Mouse (Mus musculus): ENCODE measurements at regions not wholly inside any gene's neighbourhood (a gene's known extent, or its start where the extent isn't known, plus 50 kb on each side); places are given as distances from the start of the nearest gene placed in this dataset.

- Histone ChIP-seq H3K4me3 (ENCODE audit: control insufficient read depth in 1 of 2, insufficient read depth in 1 of 2, low read depth in 2 of 2, low read length in 2 of 2) (no peak overlapping the region), H3K36me3 (ENCODE audit: control insufficient read depth in 1 of 2, insufficient read depth in 2 of 2, low read length in 2 of 2) (no peaks in the 10 kb centered on the region), H3K27ac (ENCODE audit: control insufficient read depth, low read depth, low read length) (no peak overlapping the region), H3K9me3 (replicated peaks; ENCODE audit: insufficient read depth, low read length) (no peaks in the 10 kb centered on the region), H3K27me3 (ENCODE audit: control insufficient read depth in 1 of 2, insufficient read depth in 2 of 2, low read length in 2 of 2) (no peaks in the 10 kb centered on the region), H3K9ac (ENCODE audit: control insufficient read depth, low read depth, low read length, poor library complexity, severe bottlenecking) (no peak overlapping the region), H3K79me2 (ENCODE audit: control insufficient read depth, insufficient read depth, low read length, poor library complexity) (no peaks in the 10 kb centered on the region), H3K4me1 (ENCODE audit: control insufficient read depth in 1 of 2, insufficient read depth in 2 of 2, low read length in 2 of 2) (no peaks in the 10 kb centered on the region)
- no peak for TF ChIP-seq RCOR1 (IDR thresholded peaks at IDR 0.05; ENCODE audit: low read depth, low read length)
- TF ChIP-seq ZC3H11A (IDR thresholded peaks at IDR 0.05; ENCODE audit: low read depth, low read length): no peak
- no peak for TF ChIP-seq GABPA (IDR thresholded peaks at IDR 0.05; ENCODE audit: low read depth, low read length)
- TF ChIP-seq ELF1 (IDR thresholded peaks at IDR 0.05; ENCODE audit: low read depth, low read length): no peak
- TF ChIP-seq RAD21 (IDR thresholded peaks at IDR 0.05; ENCODE audit: low read depth, low read length): no peak
- no peak for TF ChIP-seq MXI1 (IDR thresholded peaks at IDR 0.05; ENCODE audit: low read depth, low read length)
- no peak for TF ChIP-seq TAL1 (IDR thresholded peaks at IDR 0.05; ENCODE audit: low read length)
- TF ChIP-seq UBTF (IDR thresholded peaks at IDR 0.05; ENCODE audit: borderline replicate concordance, insufficient read depth, low read depth, low read length): no peak
- TF ChIP-seq POLR2AphosphoS2 (IDR thresholded peaks at IDR 0.05; ENCODE audit: low read length): no peak
- TF ChIP-seq MAX (IDR thresholded peaks at IDR 0.05; ENCODE audit: low read length): no peak
- no peak for TF ChIP-seq CTCF (IDR thresholded peaks at IDR 0.05 in 2 of 3, conservative IDR thresholded peaks at IDR 0.05 in 1 of 3; ENCODE audit: control insufficient read depth in 1 of 3, insufficient read depth in 1 of 3, low read depth in 2 of 3, low read length in 3 of 3, poor library complexity in 1 of 3, severe bottlenecking in 1 of 3)
- no peak for TF ChIP-seq MYC (IDR thresholded peaks at IDR 0.05; ENCODE audit: low read depth, low read length)
- TF ChIP-seq USF2 (IDR thresholded peaks at IDR 0.05; ENCODE audit: borderline replicate concordance in 1 of 2, insufficient read depth in 1 of 2, low read depth in 1 of 2, low read length in 2 of 2): no peak
- no peak for TF ChIP-seq USF1 (IDR thresholded peaks at IDR 0.05; ENCODE audit: low read depth, low read length)
- TF ChIP-seq NRF1 (IDR thresholded peaks at IDR 0.05; ENCODE audit: insufficient read depth, low read depth, low read length, poor library complexity, severe bottlenecking): no peak
- no peak for TF ChIP-seq POLR2A (IDR thresholded peaks at IDR 0.05; ENCODE audit: control insufficient read depth in 1 of 2, insufficient read depth in 1 of 2, low read depth in 1 of 2, low read length in 2 of 2, poor library complexity in 1 of 2)
- no peak for DNase-seq (ENCODE audit: low read depth, low spot score)
Observed at GRCm38 (mm10) chr1:169160858-169161257, 370.4 kb downstream of the Nuf2 start.

GRCm38 (mm10) chr1:169160220-169160619 lies 371.0 kb downstream of the Nuf2 start:
- H3K9ac ChIP-seq (ENCODE audit: control insufficient read depth, low read depth, low read length, poor library complexity, severe bottlenecking): no peak overlapping the region
- no peaks in the 10 kb centered on the region for H3K79me2 ChIP-seq (ENCODE audit: control insufficient read depth, insufficient read depth, low read length, poor library complexity)
- no peak overlapping the region for H3K4me3 ChIP-seq (ENCODE audit: control insufficient read depth in 1 of 2, insufficient read depth in 1 of 2, low read depth in 2 of 2, low read length in 2 of 2)
- H3K36me3 ChIP-seq (ENCODE audit: control insufficient read depth in 1 of 2, insufficient read depth in 2 of 2, low read length in 2 of 2): no peaks in the 10 kb centered on the region
- TF ChIP-seq POLR2AphosphoS5 (IDR thresholded peaks at IDR 0.05; ENCODE audit: borderline replicate concordance, low read depth, low read length) (no peak), MYB (IDR thresholded peaks at IDR 0.05; ENCODE audit: low read depth, low read length) (no peak), MAZ (IDR thresholded peaks at IDR 0.05; ENCODE audit: low read depth, low read length) (no peak), JUND (IDR thresholded peaks at IDR 0.05; ENCODE audit: low read depth, low read length) (no peak), NELFE (IDR thresholded peaks at IDR 0.05; ENCODE audit: low read depth, low read length) (no peak), USF1 (IDR thresholded peaks at IDR 0.05; ENCODE audit: low read depth, low read length) (no peak), KAT2A (conservative IDR thresholded peaks at IDR 0.05; ENCODE audit: low read depth, low read length) (no peak), ZKSCAN1 (IDR thresholded peaks at IDR 0.05; ENCODE audit: low read depth, low read length) (no peak), GATA1 (IDR thresholded peaks at IDR 0.05; ENCODE audit: low read depth, low read length) (no peak), ZC3H11A (IDR thresholded peaks at IDR 0.05; ENCODE audit: low read depth, low read length) (no peak), NRF1 (IDR thresholded peaks at IDR 0.05; ENCODE audit: insufficient read depth, low read depth, low read length, poor library complexity, severe bottlenecking) (no peak), BHLHE40 (IDR thresholded peaks at IDR 0.05; ENCODE audit: borderline replicate concordance, low read depth, low read length) (no peak), ELF1 (IDR thresholded peaks at IDR 0.05; ENCODE audit: low read depth, low read length) (no peak), MYC (IDR thresholded peaks at IDR 0.05; ENCODE audit: low read depth, low read length) (no peak)
- no peak for DNase-seq (ENCODE audit: low read depth, low spot score)
- no peaks in the 10 kb centered on the region for H3K27me3 ChIP-seq (ENCODE audit: control insufficient read depth in 1 of 2, insufficient read depth in 2 of 2, low read length in 2 of 2)
- no peaks in the 10 kb centered on the region for H3K4me1 ChIP-seq (ENCODE audit: control insufficient read depth in 1 of 2, insufficient read depth in 2 of 2, low read length in 2 of 2)
- no peak overlapping the region for H3K27ac ChIP-seq (ENCODE audit: control insufficient read depth, low read depth, low read length)
- no peaks in the 10 kb centered on the region for H3K9me3 ChIP-seq (replicated peaks; ENCODE audit: insufficient read depth, low read length)

Data from MEL (cell line).